Mouse (Mus musculus) cortical plate, adult 2 months (tissue): ENCODE data around the gene Etl4.

Experiments used
- CTCF ChIP-seq: fragments of 200-500 bp; IDR thresholded peaks from 2 replicates; pipeline ENCODE4 v1.5.1; 2011; ENCODE audit warnings: mild to moderate bottlenecking, control low read depth, low read length; ENCODE audit not compliant: insufficient read depth; ENCODE audit errors: extremely low read depth
- POLR2A ChIP-seq: fragments of 200-500 bp; IDR thresholded peaks from 2 replicates; pipeline ENCODE4 v1.6.1; 2011; ENCODE audit warnings: mild to moderate bottlenecking, low read length, control low read depth; ENCODE audit not compliant: insufficient read depth; ENCODE audit errors: extremely low read depth

DNA sequence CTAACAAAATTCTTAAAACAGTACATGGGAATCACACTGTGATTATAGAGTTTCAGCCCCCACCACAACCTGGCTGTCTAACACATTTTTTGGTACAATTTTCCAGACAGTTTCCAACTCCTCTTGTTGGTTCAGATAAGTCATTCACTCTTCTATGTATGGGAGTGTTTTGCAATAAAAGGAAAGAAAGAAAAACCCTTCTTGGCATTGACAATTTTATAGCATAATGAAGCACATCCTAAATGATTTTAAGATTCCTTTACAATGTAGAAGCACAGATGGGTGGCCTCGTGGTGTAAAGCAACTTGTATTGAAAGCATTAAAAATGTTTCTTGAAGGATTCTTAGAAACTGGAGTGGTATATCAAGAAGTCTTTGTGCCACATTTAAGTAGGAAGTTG, 415.4 kb downstream of the Etl4 start:
- TF ChIP-seq CTCF (no peak), POLR2A (no peak)
